Mouse (Mus musculus): ENCODE measurements around the gene Ugt1a6b.
"Not testable (repeated sequence)": the region's sequence is repeated elsewhere in the genome, so short reads cannot be mapped to it uniquely, and the experiment has no call there.

GRCm38 (mm10) chr1:88121521-88121920 lies 18.5 kb downstream of the Ugt1a6b start:
- not testable (repeated sequence) for TF ChIP-seq TAL1, GATA1 (IDR thresholded peaks at IDR 0.05; ENCODE audit: low read length)

Data from erythroblast, embryonic 14.5 days (primary cell).